Mouse (Mus musculus) hindbrain, embryonic 13.5 days (tissue): ENCODE measurements at regions not wholly inside any gene's neighbourhood (a gene's known extent, or its start where the extent isn't known, plus 50 kb on each side); places are given as distances from the start of the nearest gene placed in this dataset.

Experiments used
- ATAC-seq: fragments of 200-750 bp; cut with Nextera tagmentation; 2 replicates; pipeline ENCODE4 v1.8.0; 2017; ENCODE audit warnings: moderate TSS enrichment; ENCODE audit not compliant: low FRiP score
- H3K27ac ChIP-seq: fragments of 300-500 bp; sonication (generic); 2 replicates; pipeline ENCODE4 v1.5.1; 2015; ENCODE audit warnings: inconsistent platforms, mild to moderate bottlenecking, moderate library complexity
- H3K27me3 ChIP-seq: fragments of 300-500 bp; sonication (generic); 2 replicates; pipeline ENCODE4 v1.6.1; 2015; ENCODE audit warnings: mild to moderate bottlenecking, inconsistent platforms
- H3K36me3 ChIP-seq: fragments of 300-500 bp; sonication (generic); 2 replicates; pipeline ENCODE4 v1.6.1; 2015; ENCODE audit warnings: mild to moderate bottlenecking, inconsistent platforms
- H3K4me1 ChIP-seq: fragments of 300-500 bp; sonication (generic); replicated peaks from 2 replicates; pipeline ENCODE4 v1.6.1; 2015; ENCODE audit warnings: inconsistent platforms
- H3K4me2 ChIP-seq: fragments of 300-500 bp; sonication (generic); 2 replicates; pipeline ENCODE4 v1.6.1; 2015; ENCODE audit warnings: inconsistent platforms, mild to moderate bottlenecking, moderate library complexity
- H3K4me3 ChIP-seq: fragments of 300-500 bp; sonication (generic); 2 replicates; pipeline ENCODE4 v1.5.1; 2015; ENCODE audit warnings: mild to moderate bottlenecking, inconsistent platforms
- H3K9ac ChIP-seq: fragments of 300-500 bp; sonication (generic); 2 replicates; pipeline ENCODE4 v1.6.1; 2015; ENCODE audit warnings: mild to moderate bottlenecking, inconsistent platforms
- H3K9me3 ChIP-seq: fragments of 300-500 bp; sonication (generic); 2 replicates; pipeline ENCODE4 v1.6.1; 2016; ENCODE audit warnings: inconsistent platforms
- WGBS: fragments of 180-500 bp; shearing (Covaris S2); methylation state at CpG from one replicate; pipeline ENCODE4 v1.1.7; 2015; 5-methylcytosine and 5-hydroxymethylcytosine counted together

- no peak for ATAC-seq
- H3K4me1 ChIP-seq, result no peaks in the 10 kb centered on the region
- H3K4me2 ChIP-seq, result no peak overlapping the region
- 75% methylated on average over 3 of the region's 3 CpGs for WGBS
- no peaks in the 10 kb centered on the region for H3K27me3 ChIP-seq
- no peak overlapping the region for H3K4me3 ChIP-seq
- no peak overlapping the region for H3K9ac ChIP-seq
- no peaks in the 10 kb centered on the region for H3K9me3 ChIP-seq
- no peak overlapping the region for H3K27ac ChIP-seq
- no peaks in the 10 kb centered on the region for H3K36me3 ChIP-seq
Observed at GRCm38 (mm10) chr13:39255338-39255737, 294.7 kb upstream of the Slc35b3 start.

- Histone ChIP-seq H3K4me3 (no peak overlapping the region), H3K36me3 (no peaks in the 10 kb centered on the region), H3K9me3 (no peaks in the 10 kb centered on the region), H3K27me3 (no peaks in the 10 kb centered on the region), H3K4me1 (no peaks in the 10 kb centered on the region), H3K4me2 (no peak overlapping the region), H3K27ac (no peak overlapping the region), H3K9ac (no peak overlapping the region)
- ATAC-seq, result no peak
- WGBS, result 92% methylated on average over 3 of the region's 3 CpGs
Observed at GRCm38 (mm10) chr13:39252591-39252990, 291.9 kb upstream of the Slc35b3 start.

- ATAC-seq, result no peak
- H3K9ac ChIP-seq, result no peak overlapping the region
- 74% methylated on average over 4 of the region's 4 CpGs for WGBS
Observed at GRCm38 (mm10) chr13:39250096-39250495, 289.4 kb upstream of the Slc35b3 start.

DNA sequence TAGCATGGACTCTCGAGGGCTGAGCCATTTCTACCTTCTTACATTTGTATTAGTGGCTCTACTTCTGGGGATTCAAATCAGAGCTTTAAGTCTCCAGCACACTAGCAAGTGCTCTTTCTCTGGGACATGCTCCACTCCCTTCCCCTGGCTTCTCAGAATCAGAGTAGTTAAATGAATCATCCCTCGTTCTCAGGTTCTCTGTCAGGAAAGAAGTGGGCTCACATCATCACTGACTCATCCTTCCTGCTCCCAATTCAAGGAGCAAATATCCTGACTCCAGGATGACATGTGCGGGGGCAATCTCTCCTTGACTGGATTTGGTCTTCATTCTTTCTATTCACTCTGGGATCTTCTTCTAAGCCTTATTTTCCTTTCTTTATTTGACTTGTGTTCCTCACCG is 266.2 kb upstream of the Slc35b3 start:
- Histone ChIP-seq H3K9me3 (no peaks in the 10 kb centered on the region), H3K36me3 (no peaks in the 10 kb centered on the region), H3K4me2 (no peak overlapping the region), H3K9ac (no peak overlapping the region), H3K4me1 (no peaks in the 10 kb centered on the region), H3K4me3 (no peak overlapping the region), H3K27me3 (no peaks in the 10 kb centered on the region), H3K27ac (no peak overlapping the region)
- 86% methylated on average over 4 of the region's 4 CpGs for WGBS
- no peak for ATAC-seq

More at GRCm38 (mm10) chr13:39250096-39250495, 289.4 kb upstream of the Slc35b3 start:
- Histone ChIP-seq H3K36me3 (no peaks in the 10 kb centered on the region), H3K9me3 (no peaks in the 10 kb centered on the region), H3K27ac (no peak overlapping the region), H3K27me3 (no peaks in the 10 kb centered on the region), H3K4me3 (no peak overlapping the region), H3K4me1 (no peaks in the 10 kb centered on the region), H3K4me2 (no peak overlapping the region)

DNA sequence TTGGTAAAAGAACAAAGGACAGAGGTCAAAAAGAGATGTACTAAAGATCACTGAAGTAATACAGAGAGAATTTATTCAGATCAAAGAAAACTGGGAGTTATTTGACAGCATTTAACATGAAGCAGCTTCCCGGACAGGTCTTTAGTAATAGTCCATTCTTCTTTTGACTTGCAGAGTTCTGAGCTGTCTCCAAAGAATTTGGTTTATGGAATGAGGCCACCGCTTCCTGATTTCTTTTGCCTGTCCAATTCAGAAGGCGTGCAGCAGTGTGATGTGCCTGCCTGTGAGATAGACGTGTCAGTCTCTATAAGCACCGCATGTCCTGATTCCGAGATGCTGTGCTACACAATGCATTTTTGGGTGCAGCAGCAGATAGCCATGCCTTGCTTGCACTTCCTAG is 265.0 kb upstream of the Slc35b3 start:
- no peak overlapping the region for H3K27ac ChIP-seq
- ATAC-seq, result no peak
- no peaks in the 10 kb centered on the region for H3K4me1 ChIP-seq
- no peaks in the 10 kb centered on the region for H3K9me3 ChIP-seq
- H3K4me2 ChIP-seq, result no peak overlapping the region
- H3K9ac ChIP-seq, result no peak overlapping the region
- no peaks in the 10 kb centered on the region for H3K27me3 ChIP-seq
- no peaks in the 10 kb centered on the region for H3K36me3 ChIP-seq
- no peak overlapping the region for H3K4me3 ChIP-seq
- WGBS, result 72% methylated on average over 6 of the region's 6 CpGs

DNA sequence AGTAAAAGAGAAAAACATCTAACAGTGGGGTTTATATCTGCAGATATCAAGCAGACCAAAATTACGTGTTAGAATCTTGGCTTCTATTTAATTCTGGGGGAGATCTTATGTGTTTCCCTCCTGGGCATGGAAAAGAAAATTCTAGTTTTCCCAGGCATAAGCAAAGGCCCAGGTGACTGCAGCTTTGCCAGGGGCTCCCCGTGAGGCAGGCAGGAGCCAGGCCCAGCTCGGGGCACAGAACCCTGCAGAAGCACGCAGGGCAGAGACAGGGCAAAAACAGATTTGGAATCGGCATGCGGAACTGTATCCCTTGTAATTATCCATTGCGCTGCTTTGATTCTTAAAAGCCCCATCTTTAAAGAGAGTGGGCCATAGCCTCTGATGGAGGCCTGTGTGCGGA is 250.4 kb upstream of the Slc35b3 start:
- Histone ChIP-seq H3K4me2 (no peak overlapping the region), H3K9ac (no peak overlapping the region), H3K27me3 (no peaks in the 10 kb centered on the region), H3K4me3 (no peak overlapping the region), H3K4me1 (0 out of 2 replicates have a peak, but pooled peaks cover 3% of the 10 kb centered on the region), H3K36me3 (no peaks in the 10 kb centered on the region), H3K9me3 (no peaks in the 10 kb centered on the region), H3K27ac (no peak overlapping the region)
- ATAC-seq, result no peak
- 79% methylated on average over 8 of the region's 8 CpGs for whole genome bisulfite sequencing

- no peaks in the 10 kb centered on the region for H3K27me3 ChIP-seq
- 42% methylated on average over 2 of the region's 2 CpGs for WGBS
- no peaks in the 10 kb centered on the region for H3K36me3 ChIP-seq
- no peak overlapping the region for H3K27ac ChIP-seq
- H3K9ac ChIP-seq, result no peak overlapping the region
- H3K4me2 ChIP-seq, result no peak overlapping the region
- no peaks in the 10 kb centered on the region for H3K9me3 ChIP-seq
- ATAC-seq, result no peak
- H3K4me1 ChIP-seq, result no peaks in the 10 kb centered on the region
- no peak overlapping the region for H3K4me3 ChIP-seq
Observed at GRCm38 (mm10) chr13:39183715-39184179, 223.1 kb upstream of the Slc35b3 start.

DNA sequence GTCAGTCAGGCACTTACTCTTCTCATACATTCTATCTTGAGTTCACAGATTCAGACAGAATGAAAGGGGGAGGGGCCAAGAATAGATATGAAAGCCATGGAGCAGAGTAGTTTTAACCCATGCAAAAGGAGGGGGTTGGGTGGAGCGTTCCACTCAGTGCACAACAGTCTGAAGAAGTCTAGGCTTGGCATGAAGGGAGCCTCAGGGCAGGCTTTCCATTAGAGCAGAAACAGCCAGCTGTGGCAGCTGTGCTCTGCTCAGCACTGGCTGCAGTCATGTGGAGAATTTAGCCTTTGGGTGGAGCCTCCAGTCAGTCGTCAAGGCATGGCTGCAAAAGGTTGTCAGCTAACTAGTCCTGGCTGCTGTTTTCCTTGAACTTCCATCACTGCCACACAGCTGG is 201.3 kb upstream of the Slc35b3 start:
- H3K4me2 ChIP-seq, result no peak overlapping the region
- 0 out of 2 replicates have a peak, but pooled peaks have one; percentile 52 for ATAC-seq
- H3K36me3 ChIP-seq, result no peaks in the 10 kb centered on the region
- no peaks in the 10 kb centered on the region for H3K9me3 ChIP-seq
- H3K9ac ChIP-seq, result no peak overlapping the region
- H3K4me1 ChIP-seq, result no peaks in the 10 kb centered on the region
- 51% methylated on average over 2 of the region's 2 CpGs for WGBS
- no peaks in the 10 kb centered on the region for H3K27me3 ChIP-seq
- no peak overlapping the region for H3K27ac ChIP-seq
- no peak overlapping the region for H3K4me3 ChIP-seq

- no peak for ATAC-seq
Observed at GRCm38 (mm10) chr13:39127942-39128341, 167.3 kb upstream of the Slc35b3 start.

DNA sequence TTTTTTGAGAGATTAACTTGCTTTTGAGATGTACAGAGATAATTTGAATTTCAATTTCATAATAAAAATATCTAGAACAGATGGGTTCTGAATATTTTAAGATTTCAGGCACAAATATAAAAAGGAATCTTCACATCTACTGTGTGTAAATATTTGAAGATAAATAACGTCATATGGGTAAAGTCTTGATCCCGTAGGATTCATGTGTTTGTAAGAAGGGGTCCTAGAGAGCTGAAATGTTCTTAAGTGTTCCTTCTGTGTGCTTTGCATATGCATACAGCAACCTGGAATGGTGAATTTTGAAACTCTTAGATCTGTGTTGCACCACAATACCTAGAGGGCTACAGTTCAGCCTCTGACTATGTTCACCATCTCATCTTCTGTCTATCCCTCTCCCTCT is 131.4 kb upstream of the Slc35b3 start:
- Histone ChIP-seq H3K4me1 (no peaks in the 10 kb centered on the region), H3K4me2 (no peak overlapping the region), H3K4me3 (no peak overlapping the region), H3K27ac (no peak overlapping the region), H3K36me3 (no peaks in the 10 kb centered on the region), H3K9me3 (no peaks in the 10 kb centered on the region), H3K27me3 (no peaks in the 10 kb centered on the region), H3K9ac (no peak overlapping the region)
- ATAC-seq, result no peak
- 94% methylated on average over 2 of the region's 2 CpGs for WGBS

More at GRCm38 (mm10) chr13:39127942-39128341, 167.3 kb upstream of the Slc35b3 start:
- Histone ChIP-seq H3K27ac (no peak overlapping the region), H3K4me1 (no peaks in the 10 kb centered on the region), H3K4me2 (no peak overlapping the region), H3K36me3 (no peaks in the 10 kb centered on the region), H3K27me3 (no peaks in the 10 kb centered on the region), H3K9ac (no peak overlapping the region), H3K9me3 (no peaks in the 10 kb centered on the region), H3K4me3 (no peak overlapping the region)
- 84% methylated on average over 1 of the region's 1 CpGs for WGBS

DNA sequence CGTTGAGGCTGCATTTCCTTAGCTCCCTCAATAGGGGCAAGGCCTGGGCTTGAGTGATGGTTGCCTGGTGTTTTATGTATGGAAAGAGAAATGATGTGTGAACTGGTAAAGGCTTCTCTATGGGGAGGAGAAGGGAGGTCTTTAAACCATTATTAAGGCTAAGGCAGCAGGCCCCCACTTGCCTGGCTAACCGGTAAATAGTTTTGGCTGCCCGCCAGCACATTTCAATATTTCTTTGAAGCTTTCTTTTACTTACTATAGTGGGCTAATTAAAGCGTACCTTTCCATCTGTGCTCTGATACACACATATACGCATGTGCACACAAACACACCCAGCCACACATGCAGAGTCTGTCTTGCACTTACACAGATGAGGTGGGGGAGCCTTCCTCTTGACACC is 123.9 kb upstream of the Slc35b3 start:
- Histone ChIP-seq H3K9ac (no peak overlapping the region), H3K27me3 (no peaks in the 10 kb centered on the region), H3K4me3 (no peak overlapping the region), H3K9me3 (no peaks in the 10 kb centered on the region), H3K36me3 (no peaks in the 10 kb centered on the region), H3K4me1 (peaks cover 5% of the 10 kb centered on the region; the same call in 1 of the 2 replicates), H3K4me2 (no peak overlapping the region), H3K27ac (no peak overlapping the region)
- peak; percentile 81 for ATAC-seq
- WGBS, result 50% methylated on average over 5 of the region's 5 CpGs

GRCm38 (mm10) chr13:39074211-39074610 is 113.5 kb upstream of the Slc35b3 start:
- H3K4me2 ChIP-seq, result no peak overlapping the region
- H3K9ac ChIP-seq, result no peak overlapping the region
- no peak overlapping the region for H3K4me3 ChIP-seq
- H3K27me3 ChIP-seq, result no peaks in the 10 kb centered on the region
- WGBS, result 78% methylated on average over 2 of the region's 2 CpGs
- no peaks in the 10 kb centered on the region for H3K36me3 ChIP-seq
- no peak overlapping the region for H3K27ac ChIP-seq
- H3K9me3 ChIP-seq, result no peaks in the 10 kb centered on the region
- H3K4me1 ChIP-seq, result no peaks in the 10 kb centered on the region
- ATAC-seq, result no peak

GRCm38 (mm10) chr13:39032263-39032662 is 71.6 kb upstream of the Slc35b3 start:
- Histone ChIP-seq H3K4me3 (no peak overlapping the region), H3K9ac (no peak overlapping the region), H3K36me3 (no peaks in the 10 kb centered on the region), H3K4me2 (no peak overlapping the region), H3K9me3 (no peaks in the 10 kb centered on the region), H3K27ac (no peak overlapping the region), H3K4me1 (no peaks in the 10 kb centered on the region), H3K27me3 (no peaks in the 10 kb centered on the region)
- WGBS, result 57% methylated on average over 3 of the region's 3 CpGs
- ATAC-seq, result no peak
